Mouse (Mus musculus) liver, postnatal 0 days (tissue): ENCODE data around the gene Saysd1.

Source experiments
- CTCF ChIP-seq: sonication (generic); IDR thresholded peaks from 2 replicates; pipeline ENCODE4 v1.5.1; 2016; ENCODE audit warnings: antibody characterized with exemption, low read depth
- EP300 ChIP-seq: IDR thresholded peaks from 2 replicates; pipeline ENCODE4 v1.6.1; 2016; ENCODE audit warnings: antibody characterized with exemption, low read depth, mild to moderate bottlenecking

DNA sequence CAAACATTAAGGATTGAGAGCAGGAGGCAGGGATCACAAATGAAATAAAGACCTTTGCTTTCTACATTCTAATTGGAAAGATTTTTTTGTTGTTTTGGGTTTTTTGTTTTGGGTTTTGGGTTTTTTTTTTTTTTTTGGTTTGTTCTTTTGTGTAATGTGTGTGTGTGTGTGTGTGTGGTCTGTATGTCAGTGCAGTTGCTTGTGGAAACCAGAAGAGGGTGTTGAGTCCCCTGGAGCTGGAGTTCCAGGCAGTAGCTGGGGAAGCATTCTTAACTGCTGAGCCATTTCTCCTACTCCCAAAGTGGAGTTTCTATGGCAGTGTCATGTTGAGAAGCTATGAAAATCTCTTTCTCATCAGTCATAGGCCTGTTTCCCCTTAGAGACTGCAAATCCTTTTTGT lies 54.0 kb downstream of the Saysd1 start:
- TF ChIP-seq EP300: no peak
- TF ChIP-seq CTCF: no peak
